Mouse (Mus musculus): ENCODE measurements around the gene Phf14. TPM values are rescaled to one million over a fixed set of nuclear protein-coding genes. Genes with fewer than 3 reads are reported as not detected.
"Not testable (repeated sequence)": the region's sequence is repeated elsewhere in the genome, so short reads cannot be mapped to it uniquely, and the experiment has no call there.

Gene Phf14
- total RNA-seq (2021), result 10 to 100 TPM; 71.1 to 72.7 TPM
- long read RNA-seq, experiment 1, full-length matches to known transcripts, result 3 of 24 reads
- long read RNA-seq, experiment 1, partial matches to known transcripts, result 9 of 24 reads
- long read RNA-seq, experiment 1, other reads (novel, unspliced or antisense), result 12 of 24 reads
- long read RNA-seq, experiment 2, partial matches to known transcripts, result 9 of 20 reads
- long read RNA-seq, experiment 2, other reads (novel, unspliced or antisense), result 9 of 20 reads

- DNase-seq (ENCODE audit: low spot score in 2 of 2), result peak; percentile 88 to 93
These were observed at the start of gene Phf14, which contains the start of gene Ndufa4 for GRCm38 (mm10) chr6:11907269-11908032. TSS of gene Phf14 (plus strand) at chr6:11907809. TSS of gene Ndufa4 (minus strand) at chr6:11907497.

- DNase-seq (ENCODE audit: low spot score in 2 of 2), result not testable (repeated sequence)
These were observed 32.2 kb upstream of the Phf14 start for GRCm38 (mm10) chr6:11875364-11875763.

- no peak for DNase-seq (ENCODE audit: low spot score in 2 of 2)
These were observed 6.7 kb upstream of the Phf14 start for GRCm38 (mm10) chr6:11900809-11901310.

- peak in 1 of 2 experiments; percentile 1 for DNase-seq (ENCODE audit: low spot score in 2 of 2)
These were observed 730 bp upstream of the Phf14 start for GRCm38 (mm10) chr6:11906890-11907268.

GRCm38 (mm10) chr6:11908170-11908569, 561 bp downstream of the Phf14 start:
- no peak for DNase-seq (ENCODE audit: low spot score in 2 of 2)

GRCm38 (mm10) chr6:11925496-11926041, 18.0 kb downstream of the Phf14 start:
- DNase-seq (ENCODE audit: low spot score in 2 of 2), result peak; percentile 85 to 93

- DNase-seq (ENCODE audit: low spot score in 2 of 2), result peak; percentile 19 to 21
These were observed 18.5 kb downstream of the Phf14 start for GRCm38 (mm10) chr6:11926082-11926595.

- no peak for DNase-seq (ENCODE audit: low spot score in 2 of 2)
These were observed 19.9 kb downstream of the Phf14 start for GRCm38 (mm10) chr6:11927485-11927884.

GRCm38 (mm10) chr6:11933403-11933802, 25.8 kb downstream of the Phf14 start:
- DNase-seq (ENCODE audit: low spot score in 2 of 2), result no peak

GRCm38 (mm10) chr6:11940895-11941294, 33.3 kb downstream of the Phf14 start:
- DNase-seq (ENCODE audit: low spot score in 2 of 2), result no peak

- no peak for DNase-seq (ENCODE audit: low spot score in 2 of 2)
These were observed 34.5 kb downstream of the Phf14 start for GRCm38 (mm10) chr6:11942089-11942488.

GRCm38 (mm10) chr6:11948100-11948499, 40.5 kb downstream of the Phf14 start:
- DNase-seq (ENCODE audit: low spot score in 2 of 2), result no peak

GRCm38 (mm10) chr6:11960172-11960571, 52.6 kb downstream of the Phf14 start:
- DNase-seq (ENCODE audit: low spot score in 2 of 2), result no peak

GRCm38 (mm10) chr6:11993782-11994181, 86.2 kb downstream of the Phf14 start:
- no peak for DNase-seq (ENCODE audit: low spot score in 2 of 2)

GRCm38 (mm10) chr6:11998576-11998975, 91.0 kb downstream of the Phf14 start:
- no peak for DNase-seq (ENCODE audit: low spot score in 2 of 2)

- DNase-seq (ENCODE audit: low spot score in 2 of 2), result no peak
These were observed 91.9 kb downstream of the Phf14 start for GRCm38 (mm10) chr6:11999506-11999905.

GRCm38 (mm10) chr6:12005455-12005854, 97.8 kb downstream of the Phf14 start:
- DNase-seq (ENCODE audit: low spot score in 2 of 2), result no peak

- DNase-seq (ENCODE audit: low spot score in 2 of 2), result no peak
These were observed 98.4 kb downstream of the Phf14 start for GRCm38 (mm10) chr6:12006001-12006400.

- no peak for DNase-seq (ENCODE audit: low spot score in 2 of 2)
These were observed 104.5 kb downstream of the Phf14 start for GRCm38 (mm10) chr6:12012103-12012502.

GRCm38 (mm10) chr6:12014035-12014434, 106.4 kb downstream of the Phf14 start:
- DNase-seq (ENCODE audit: low spot score in 2 of 2), result no peak

GRCm38 (mm10) chr6:12014733-12015132, 107.1 kb downstream of the Phf14 start:
- no peak for DNase-seq (ENCODE audit: low spot score in 2 of 2)

GRCm38 (mm10) chr6:12019736-12020135, 112.1 kb downstream of the Phf14 start:
- DNase-seq (ENCODE audit: low spot score in 2 of 2), result no peak

All from left cerebral cortex, adult 18-20 months (tissue).